Mouse (Mus musculus) olfactory bulb, adult 2 months (tissue): ENCODE measurements around the gene Rnf169. TPM values are rescaled to one million over a fixed set of nuclear protein-coding genes. Genes with fewer than 3 reads are reported as not detected.
A peak's percentile ranks its signal among the peaks of the same experiment; 100 is the strongest.

Experiments used
- H3K27ac ChIP-seq: fragments of 200-500 bp; 2 replicates; pipeline ENCODE4 v1.5.1; 2012; ENCODE audit warnings: low read depth, low read length; ENCODE audit not compliant: insufficient read depth
- H3K4me1 ChIP-seq: fragments of 200-500 bp; 2 replicates; pipeline ENCODE4 v1.6.1; 2012; ENCODE audit warnings: low read length; ENCODE audit not compliant: control insufficient read depth, insufficient read depth
- H3K4me3 ChIP-seq: fragments of 200-500 bp; 2 replicates; pipeline ENCODE4 v1.5.1; 2012; ENCODE audit warnings: mild to moderate bottlenecking, low read depth, low read length, moderate library complexity; ENCODE audit not compliant: insufficient read depth
- CTCF ChIP-seq: fragments of 200-500 bp; IDR thresholded peaks from 2 replicates; pipeline ENCODE4 v1.5.1; 2012; ENCODE audit warnings: low read depth, mild to moderate bottlenecking, low read length, moderate library complexity; ENCODE audit not compliant: insufficient read depth
- POLR2A ChIP-seq: fragments of 200-500 bp; IDR thresholded peaks from 2 replicates; pipeline ENCODE4 v1.6.1; 2012; ENCODE audit warnings: mild to moderate bottlenecking, low read depth, low read length, moderate library complexity; ENCODE audit not compliant: insufficient read depth
- WGBS: fragments of 180-500 bp; shearing (Covaris S2); methylation state at CpG from one replicate; pipeline ENCODE4 v1.1.7; 2018; 5-methylcytosine and 5-hydroxymethylcytosine counted together
- polyA plus RNA-seq: library from polyadenylated mRNA; stranded (reverse); fragments of >200 nt; gene quantifications from 2 replicates; pipeline ENCODE4 v1.2.4, GENCODE M21; 2012; ENCODE audit warnings: low replicate concordance; ENCODE audit not compliant: missing spikeins, insufficient read depth, insufficient read length

The Rnf169 gene
- 42.4 TPM in 1 of 2 replicates, not detected in the other for polyA plus RNA-seq

GRCm38 (mm10) chr7:99980132-99980591 is at the start of gene Rnf169:
TSS of gene Rnf169 (minus strand) at chr7:99980448.
- 1% methylated on average over 55 of the region's 55 CpGs for WGBS
- H3K4me3 ChIP-seq = peak within 1 kb of the TSS; percentile 60
- 0 out of 2 replicates have a peak within 1 kb of the TSS, but pooled peaks have one; percentile 16 for H3K27ac ChIP-seq
- TF ChIP-seq POLR2A (peak; percentile 86), CTCF (no peak)
- H3K4me1 ChIP-seq = peaks cover 8% of the 10 kb centered on the region; the same call in 1 of the 2 replicates

GRCm38 (mm10) chr7:100029307-100029706 is 49.1 kb upstream of the Rnf169 start:
- TF ChIP-seq POLR2A (no peak), CTCF (0 out of 2 replicates have a peak, but pooled peaks have one; percentile 3)
- Histone ChIP-seq H3K27ac (no peak overlapping the region), H3K4me1 (no peaks in the 10 kb centered on the region), H3K4me3 (no peak overlapping the region)
- 58% methylated on average over 3 of the region's 3 CpGs for WGBS

GRCm38 (mm10) chr7:100027353-100027752 is 47.1 kb upstream of the Rnf169 start:
- Histone ChIP-seq H3K4me1 (no peaks in the 10 kb centered on the region), H3K27ac (no peak overlapping the region), H3K4me3 (no peak overlapping the region)
- 88% methylated on average over 5 of the region's 5 CpGs for WGBS
- TF ChIP-seq CTCF (no peak), POLR2A (no peak)

- Histone ChIP-seq H3K4me1 (0 out of 2 replicates have a peak, but pooled peaks cover 2% of the 10 kb centered on the region), H3K27ac (no peak overlapping the region), H3K4me3 (no peak overlapping the region)
- WGBS = 93% methylated on average over 8 of the region's 8 CpGs
- TF ChIP-seq CTCF = no peak
- TF ChIP-seq POLR2A = no peak
Observed at GRCm38 (mm10) chr7:100017056-100017455, 36.8 kb upstream of the Rnf169 start.

GRCm38 (mm10) chr7:100014123-100014600 is 33.9 kb upstream of the Rnf169 start:
- Histone ChIP-seq H3K27ac (no peak overlapping the region), H3K4me3 (no peak overlapping the region), H3K4me1 (0 out of 2 replicates have a peak, but pooled peaks cover 4% of the 10 kb centered on the region)
- no peak for TF ChIP-seq POLR2A
- TF ChIP-seq CTCF = no peak
- WGBS = 68% methylated on average over 8 of the region's 8 CpGs

- TF ChIP-seq POLR2A (no peak), CTCF (no peak)
- 80% methylated on average over 6 of the region's 6 CpGs for WGBS
- Histone ChIP-seq H3K4me3 (no peak overlapping the region), H3K4me1 (0 out of 2 replicates have a peak, but pooled peaks cover 2% of the 10 kb centered on the region), H3K27ac (no peak overlapping the region)
Observed at GRCm38 (mm10) chr7:100012515-100012914, 32.3 kb upstream of the Rnf169 start.

- Histone ChIP-seq H3K4me1 (0 out of 2 replicates have a peak, but pooled peaks cover 2% of the 10 kb centered on the region), H3K4me3 (no peak overlapping the region), H3K27ac (no peak overlapping the region)
- WGBS = 43% methylated on average over 8 of the region's 8 CpGs
- TF ChIP-seq CTCF = no peak
- no peak for TF ChIP-seq POLR2A
Observed at GRCm38 (mm10) chr7:100012085-100012484, 31.8 kb upstream of the Rnf169 start.

GRCm38 (mm10) chr7:100010711-100011110 is 30.5 kb upstream of the Rnf169 start:
- Histone ChIP-seq H3K27ac (no peak overlapping the region), H3K4me3 (no peak overlapping the region), H3K4me1 (peaks cover 5% of the 10 kb centered on the region)
- no peak for TF ChIP-seq POLR2A
- TF ChIP-seq CTCF = no peak
- 84% methylated on average over 5 of the region's 5 CpGs for whole genome bisulfite sequencing

- Histone ChIP-seq H3K27ac (no peak overlapping the region), H3K4me3 (no peak overlapping the region), H3K4me1 (peaks cover 8% of the 10 kb centered on the region)
- WGBS = 18% methylated on average over 11 of the region's 11 CpGs
- TF ChIP-seq CTCF (peak; percentile 87), POLR2A (no peak)
Observed at GRCm38 (mm10) chr7:100009640-100010039, 29.4 kb upstream of the Rnf169 start.

GRCm38 (mm10) chr7:100008765-100009164 is 28.5 kb upstream of the Rnf169 start:
- 93% methylated on average over 4 of the region's 4 CpGs for WGBS
- Histone ChIP-seq H3K4me1 (peaks cover 8% of the 10 kb centered on the region), H3K4me3 (no peak overlapping the region), H3K27ac (no peak overlapping the region)
- TF ChIP-seq CTCF = no peak
- TF ChIP-seq POLR2A = no peak
